Mouse (Mus musculus) hindbrain, embryonic 13.5 days (tissue): ENCODE measurements around the gene Add2. TPM values are rescaled to one million over a fixed set of nuclear protein-coding genes. Genes with fewer than 3 reads are reported as not detected.

Source experiments
- ATAC-seq: fragments of 200-750 bp; cut with Nextera tagmentation; 2 replicates; pipeline ENCODE4 v1.8.0; 2017; ENCODE audit warnings: moderate TSS enrichment; ENCODE audit not compliant: low FRiP score
- H3K27ac ChIP-seq: fragments of 300-500 bp; sonication (generic); 2 replicates; pipeline ENCODE4 v1.5.1; 2015; ENCODE audit warnings: inconsistent platforms, mild to moderate bottlenecking, moderate library complexity
- H3K27me3 ChIP-seq: fragments of 300-500 bp; sonication (generic); 2 replicates; pipeline ENCODE4 v1.6.1; 2015; ENCODE audit warnings: mild to moderate bottlenecking, inconsistent platforms
- H3K36me3 ChIP-seq: fragments of 300-500 bp; sonication (generic); 2 replicates; pipeline ENCODE4 v1.6.1; 2015; ENCODE audit warnings: mild to moderate bottlenecking, inconsistent platforms
- H3K4me1 ChIP-seq: fragments of 300-500 bp; sonication (generic); replicated peaks from 2 replicates; pipeline ENCODE4 v1.6.1; 2015; ENCODE audit warnings: inconsistent platforms
- H3K4me2 ChIP-seq: fragments of 300-500 bp; sonication (generic); 2 replicates; pipeline ENCODE4 v1.6.1; 2015; ENCODE audit warnings: inconsistent platforms, mild to moderate bottlenecking, moderate library complexity
- H3K4me3 ChIP-seq: fragments of 300-500 bp; sonication (generic); 2 replicates; pipeline ENCODE4 v1.5.1; 2015; ENCODE audit warnings: mild to moderate bottlenecking, inconsistent platforms
- H3K9ac ChIP-seq: fragments of 300-500 bp; sonication (generic); 2 replicates; pipeline ENCODE4 v1.6.1; 2015; ENCODE audit warnings: mild to moderate bottlenecking, inconsistent platforms
- H3K9me3 ChIP-seq: fragments of 300-500 bp; sonication (generic); 2 replicates; pipeline ENCODE4 v1.6.1; 2016; ENCODE audit warnings: inconsistent platforms
- WGBS: fragments of 180-500 bp; shearing (Covaris S2); methylation state at CpG from one replicate; pipeline ENCODE4 v1.1.7; 2015; 5-methylcytosine and 5-hydroxymethylcytosine counted together
- polyA plus RNA-seq: library from polyadenylated mRNA; unstranded; fragments of >200 nt; fragmentation: Nextera tagmentation; extraction: Ambion mirVana; gene quantifications from 2 replicates; pipeline ENCODE4 v1.2.1, GENCODE M21; 2015

The Add2 gene
- polyA plus RNA-seq, 1 experiment from 2014 or later = 173 TPM

DNA sequence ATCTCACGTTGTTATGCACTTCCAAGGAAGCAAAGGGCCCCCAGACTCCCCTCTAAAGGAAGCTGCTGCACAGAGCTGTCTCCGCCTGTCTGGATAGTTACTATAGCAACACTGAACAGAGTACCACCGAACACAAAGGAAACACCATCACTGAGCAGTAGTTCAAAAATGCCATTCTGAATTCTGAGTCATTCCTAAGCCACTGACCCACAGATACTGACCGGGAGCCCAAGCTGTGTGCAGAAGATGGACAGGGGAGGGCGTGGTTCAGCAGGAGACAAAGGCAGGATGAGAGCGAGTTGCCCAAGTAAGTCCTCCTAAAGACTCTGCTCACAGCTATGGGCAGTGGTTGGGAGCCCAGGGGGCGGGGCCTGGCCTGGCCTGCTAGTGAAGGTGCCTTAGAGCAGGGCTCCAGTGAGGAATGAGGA, 23.6 kb downstream of the Add2 start:
- 8% methylated on average over 7 of the region's 7 CpGs for WGBS
- H3K4me1 ChIP-seq = peaks cover 87% of the 10 kb centered on the region
- H3K9ac ChIP-seq = peak overlapping the region; percentile 36
- peak; percentile 78 for ATAC-seq
- no peaks in the 10 kb centered on the region for H3K36me3 ChIP-seq
- H3K27ac ChIP-seq = peak overlapping the region; percentile 99
- no peaks in the 10 kb centered on the region for H3K9me3 ChIP-seq
- peak overlapping the region; percentile 43 for H3K4me2 ChIP-seq
- no peaks in the 10 kb centered on the region for H3K27me3 ChIP-seq
- peak overlapping the region; percentile 11; the same call in 1 of the 2 replicates for H3K4me3 ChIP-seq

DNA sequence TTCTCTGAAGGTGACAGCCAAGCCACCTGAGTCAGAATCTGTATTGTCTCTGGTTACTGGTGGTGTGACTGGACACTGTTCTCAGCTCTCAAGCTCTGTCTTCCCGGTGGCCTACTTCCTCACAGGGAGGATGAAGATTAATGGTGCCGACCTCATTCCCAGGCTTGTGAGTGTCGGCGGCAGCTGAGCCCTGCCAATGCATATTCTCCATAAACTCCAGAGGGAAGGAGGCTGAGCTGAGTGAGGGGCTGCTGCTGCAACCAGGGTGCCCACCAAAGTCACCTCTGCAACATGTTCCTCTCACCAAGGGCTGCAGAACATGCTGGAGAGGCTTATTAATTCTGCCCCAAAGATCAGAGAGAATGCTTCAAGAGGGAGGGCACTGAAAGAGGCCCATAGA, 24.1 kb downstream of the Add2 start:
- peak overlapping the region; percentile 99 for H3K27ac ChIP-seq
- H3K4me2 ChIP-seq = peak overlapping the region; percentile 43
- WGBS = 16% methylated on average over 4 of the region's 4 CpGs
- ATAC-seq = peak; percentile 36; the same call in 1 of the 2 replicates
- H3K9ac ChIP-seq = peak overlapping the region; percentile 36
- H3K36me3 ChIP-seq = no peaks in the 10 kb centered on the region
- peaks cover 87% of the 10 kb centered on the region for H3K4me1 ChIP-seq
- H3K9me3 ChIP-seq = no peaks in the 10 kb centered on the region
- no peaks in the 10 kb centered on the region for H3K27me3 ChIP-seq
- peak overlapping the region; percentile 11; the same call in 1 of the 2 replicates for H3K4me3 ChIP-seq

DNA sequence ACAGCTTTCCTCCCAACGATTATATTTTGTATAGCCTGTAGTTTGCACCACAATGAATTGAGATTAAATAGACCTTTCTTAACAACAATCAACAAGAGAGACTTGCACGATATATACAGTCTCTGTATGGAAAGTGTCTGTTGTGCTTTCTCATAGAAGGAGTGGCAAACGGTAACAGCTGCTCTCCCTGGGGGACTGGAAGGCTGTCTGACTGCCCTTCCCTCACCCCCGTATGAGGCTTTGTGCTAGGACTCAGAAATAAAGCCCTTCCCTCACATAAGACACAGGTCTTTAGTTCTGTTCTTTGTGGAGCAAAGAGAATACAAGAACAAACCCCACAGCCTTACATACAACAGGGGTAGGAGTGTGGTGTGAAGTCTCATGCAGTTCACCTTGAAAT, 24.6 kb downstream of the Add2 start:
- peak overlapping the region; percentile 43 for H3K4me2 ChIP-seq
- H3K27me3 ChIP-seq = no peaks in the 10 kb centered on the region
- peak overlapping the region; percentile 99 for H3K27ac ChIP-seq
- no peaks in the 10 kb centered on the region for H3K9me3 ChIP-seq
- H3K9ac ChIP-seq = peak overlapping the region; percentile 36
- H3K4me1 ChIP-seq = peaks cover 87% of the 10 kb centered on the region
- no peak overlapping the region for H3K4me3 ChIP-seq
- no peak for ATAC-seq
- no peaks in the 10 kb centered on the region for H3K36me3 ChIP-seq
- 11% methylated on average over 4 of the region's 4 CpGs for WGBS

DNA sequence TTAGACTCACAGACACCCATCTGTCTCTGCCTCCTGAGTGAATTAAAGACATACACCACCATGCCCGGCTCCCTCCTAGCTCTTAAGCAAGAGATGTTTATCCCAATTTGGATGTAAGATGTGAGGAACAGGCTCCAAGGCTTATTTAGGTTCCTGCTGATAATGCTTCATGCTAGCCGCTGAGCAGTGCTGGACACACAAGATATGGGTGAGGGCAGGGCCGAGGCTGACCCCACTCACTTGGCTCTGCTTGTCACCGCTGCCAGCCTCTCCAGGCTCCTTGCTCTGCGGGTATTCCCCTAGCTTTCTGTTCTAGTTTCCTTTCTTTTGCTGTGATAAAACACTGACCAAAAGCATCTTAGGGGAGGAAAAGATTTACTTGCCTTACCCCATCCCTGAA, 25.1 kb downstream of the Add2 start:
- H3K9ac ChIP-seq = peak overlapping the region; percentile 36; the same call in 1 of the 2 replicates
- H3K4me2 ChIP-seq = peak overlapping the region; percentile 43
- no peaks in the 10 kb centered on the region for H3K27me3 ChIP-seq
- H3K9me3 ChIP-seq = no peaks in the 10 kb centered on the region
- peak overlapping the region; percentile 99 for H3K27ac ChIP-seq
- ATAC-seq = no peak
- H3K36me3 ChIP-seq = no peaks in the 10 kb centered on the region
- WGBS = 62% methylated on average over 5 of the region's 5 CpGs
- no peak overlapping the region for H3K4me3 ChIP-seq
- H3K4me1 ChIP-seq = peaks cover 88% of the 10 kb centered on the region

DNA sequence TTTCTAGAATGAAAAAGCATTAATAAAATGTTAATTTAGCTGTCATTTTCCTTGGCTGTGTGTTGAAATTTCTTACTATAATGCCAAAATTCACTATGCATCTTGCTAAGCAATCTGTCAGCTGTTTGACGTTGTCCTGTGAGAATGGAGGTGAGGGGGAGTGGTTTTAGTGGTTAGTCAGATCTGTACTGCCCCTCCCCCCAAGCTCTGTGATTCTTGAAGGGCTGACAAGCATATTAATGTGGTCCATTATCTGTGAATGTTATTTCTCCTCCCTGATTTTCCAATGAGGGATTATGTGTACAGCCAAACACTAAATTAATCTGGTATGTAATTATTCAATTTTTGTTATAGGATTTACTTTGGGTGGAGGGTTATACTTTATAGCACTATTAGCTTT, 30.0 kb downstream of the Add2 start:
- H3K4me2 ChIP-seq = 0 out of 2 replicates have a peak overlapping the region, but pooled peaks have one; percentile 44
- H3K4me1 ChIP-seq = peaks cover 92% of the 10 kb centered on the region
- peak overlapping the region; percentile 93 for H3K27ac ChIP-seq
- no peaks in the 10 kb centered on the region for H3K36me3 ChIP-seq
- no peaks in the 10 kb centered on the region for H3K27me3 ChIP-seq
- ATAC-seq = no peak
- 2% methylated on average over 1 of the region's 1 CpGs for WGBS
- no peak overlapping the region for H3K9ac ChIP-seq
- H3K4me3 ChIP-seq = no peak overlapping the region
- no peaks in the 10 kb centered on the region for H3K9me3 ChIP-seq

DNA sequence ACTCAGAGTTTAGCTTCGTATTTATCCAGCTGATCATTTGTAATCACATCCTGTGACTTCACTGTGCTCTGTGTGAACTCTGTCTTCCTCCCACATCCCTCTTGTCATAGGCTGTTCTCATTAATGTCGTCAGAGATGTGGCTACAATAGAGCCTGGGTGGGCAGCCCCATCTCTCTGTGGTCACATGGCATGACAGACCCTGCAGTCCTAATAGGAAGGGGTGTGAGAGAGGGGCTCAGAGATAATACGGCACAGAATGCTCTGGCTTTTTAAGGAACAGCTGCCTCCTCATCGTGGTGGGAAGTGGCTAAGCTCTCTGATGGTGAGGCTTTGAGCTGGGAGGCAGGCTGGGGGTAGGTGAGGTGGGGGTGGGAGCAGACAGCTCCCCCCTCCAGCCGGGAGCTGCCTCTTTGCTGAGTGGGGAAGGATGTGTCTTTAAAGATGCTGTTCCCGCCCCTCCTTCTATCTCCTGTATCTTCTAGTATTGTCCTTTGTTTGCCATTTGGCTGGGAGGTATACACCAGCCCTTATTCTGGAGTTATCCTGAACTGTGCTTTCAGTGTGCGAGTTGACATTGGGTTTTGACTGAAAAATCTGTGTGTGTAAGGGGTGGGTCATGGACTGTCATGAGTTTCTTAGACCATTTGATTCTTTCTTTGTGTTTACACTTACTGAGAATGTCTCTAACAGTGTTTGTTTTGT, 30.8 kb downstream of the Add2 start:
- H3K36me3 ChIP-seq = no peaks in the 10 kb centered on the region
- 21% methylated on average over 7 of the region's 7 CpGs for WGBS
- H3K9ac ChIP-seq = peak overlapping the region; percentile 69
- H3K9me3 ChIP-seq = no peaks in the 10 kb centered on the region
- peak overlapping the region; percentile 16 for H3K4me3 ChIP-seq
- H3K27me3 ChIP-seq = no peaks in the 10 kb centered on the region
- H3K4me1 ChIP-seq = peaks cover 92% of the 10 kb centered on the region
- peak overlapping the region; percentile 93 for H3K27ac ChIP-seq
- peak overlapping the region; percentile 44 for H3K4me2 ChIP-seq
- peak; percentile 79 for ATAC-seq

DNA sequence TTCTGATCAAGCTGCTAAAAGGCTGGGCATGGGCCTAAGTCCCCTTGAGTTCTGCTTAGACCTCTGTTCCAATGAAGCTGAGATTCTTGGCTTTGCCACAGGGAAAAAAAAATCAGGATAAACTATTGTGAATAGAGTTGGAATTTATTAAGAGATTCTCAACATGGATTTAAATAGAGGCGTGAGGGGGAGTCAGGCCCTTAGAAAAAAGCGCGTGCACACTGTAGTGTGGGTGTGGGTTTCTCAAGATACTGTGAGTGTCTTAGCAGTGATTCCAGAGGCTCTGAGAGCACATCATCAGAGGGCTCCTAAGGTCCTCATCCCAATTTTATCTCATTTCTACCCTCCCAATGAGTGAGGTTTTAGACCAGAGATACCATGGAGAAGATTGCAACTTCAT, 31.7 kb downstream of the Add2 start:
- Histone ChIP-seq H3K4me3 (no peak overlapping the region), H3K4me2 (peak overlapping the region; percentile 44), H3K9me3 (no peaks in the 10 kb centered on the region), H3K36me3 (no peaks in the 10 kb centered on the region), H3K27ac (peak overlapping the region; percentile 93), H3K27me3 (no peaks in the 10 kb centered on the region), H3K4me1 (peaks cover 92% of the 10 kb centered on the region), H3K9ac (no peak overlapping the region)
- ATAC-seq = no peak
- WGBS = 99% methylated on average over 3 of the region's 3 CpGs

DNA sequence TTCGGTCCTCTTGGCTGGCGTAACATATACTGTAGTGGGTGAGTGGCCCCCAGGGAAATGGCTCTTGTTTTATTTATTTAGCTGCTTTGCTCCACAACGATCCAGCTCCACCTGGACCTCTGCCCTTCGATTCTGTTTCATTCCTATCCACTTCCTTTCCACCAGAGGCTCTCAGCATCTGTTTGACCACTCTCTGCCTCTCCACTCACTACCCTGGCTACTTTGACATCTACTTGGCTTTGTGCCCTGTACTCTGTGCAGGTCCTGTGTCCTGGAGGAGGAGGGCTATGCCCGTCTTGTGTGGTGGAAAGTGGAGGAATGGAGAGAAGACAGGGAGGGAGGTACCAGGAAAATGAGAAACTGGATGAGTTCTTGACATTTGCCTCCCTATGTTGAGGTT, 33.7 kb downstream of the Add2 start:
- 38% methylated on average over 5 of the region's 5 CpGs for WGBS
- peak overlapping the region; percentile 93 for H3K27ac ChIP-seq
- peaks cover 100% of the 10 kb centered on the region for H3K4me1 ChIP-seq
- H3K27me3 ChIP-seq = no peaks in the 10 kb centered on the region
- H3K9me3 ChIP-seq = no peaks in the 10 kb centered on the region
- H3K4me3 ChIP-seq = no peak overlapping the region
- peak overlapping the region; percentile 20; the same call in 1 of the 2 replicates for H3K4me2 ChIP-seq
- no peaks in the 10 kb centered on the region for H3K36me3 ChIP-seq
- H3K9ac ChIP-seq = peak overlapping the region; percentile 43; the same call in 1 of the 2 replicates
- no peak for ATAC-seq

DNA sequence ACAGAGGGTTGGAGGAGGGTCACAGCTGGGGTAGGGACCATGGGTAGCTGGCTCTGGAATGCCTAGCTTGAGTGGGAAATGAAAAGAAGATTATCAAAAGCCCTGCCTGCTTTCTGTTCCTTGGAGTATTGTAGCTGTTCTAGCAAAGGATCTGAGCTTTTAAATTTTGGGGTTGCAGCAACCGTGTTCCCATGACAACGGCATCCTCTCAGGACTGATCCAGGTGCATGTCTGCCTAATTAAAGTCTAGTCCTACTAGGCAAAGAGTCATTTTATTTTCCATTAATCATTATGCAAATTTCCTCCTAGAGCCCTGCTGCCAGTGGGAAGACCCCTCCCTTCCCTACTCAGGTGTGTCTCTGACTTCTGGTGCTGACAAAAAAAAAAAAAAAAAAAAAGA, 34.2 kb downstream of the Add2 start:
- Histone ChIP-seq H3K27ac (peak overlapping the region; percentile 93), H3K4me2 (peak overlapping the region; percentile 20; the same call in 1 of the 2 replicates), H3K36me3 (no peaks in the 10 kb centered on the region), H3K9ac (peak overlapping the region; percentile 43; the same call in 1 of the 2 replicates), H3K9me3 (no peaks in the 10 kb centered on the region), H3K27me3 (no peaks in the 10 kb centered on the region), H3K4me3 (no peak overlapping the region), H3K4me1 (peaks cover 100% of the 10 kb centered on the region)
- WGBS = 66% methylated on average over 2 of the region's 2 CpGs
- ATAC-seq = no peak

DNA sequence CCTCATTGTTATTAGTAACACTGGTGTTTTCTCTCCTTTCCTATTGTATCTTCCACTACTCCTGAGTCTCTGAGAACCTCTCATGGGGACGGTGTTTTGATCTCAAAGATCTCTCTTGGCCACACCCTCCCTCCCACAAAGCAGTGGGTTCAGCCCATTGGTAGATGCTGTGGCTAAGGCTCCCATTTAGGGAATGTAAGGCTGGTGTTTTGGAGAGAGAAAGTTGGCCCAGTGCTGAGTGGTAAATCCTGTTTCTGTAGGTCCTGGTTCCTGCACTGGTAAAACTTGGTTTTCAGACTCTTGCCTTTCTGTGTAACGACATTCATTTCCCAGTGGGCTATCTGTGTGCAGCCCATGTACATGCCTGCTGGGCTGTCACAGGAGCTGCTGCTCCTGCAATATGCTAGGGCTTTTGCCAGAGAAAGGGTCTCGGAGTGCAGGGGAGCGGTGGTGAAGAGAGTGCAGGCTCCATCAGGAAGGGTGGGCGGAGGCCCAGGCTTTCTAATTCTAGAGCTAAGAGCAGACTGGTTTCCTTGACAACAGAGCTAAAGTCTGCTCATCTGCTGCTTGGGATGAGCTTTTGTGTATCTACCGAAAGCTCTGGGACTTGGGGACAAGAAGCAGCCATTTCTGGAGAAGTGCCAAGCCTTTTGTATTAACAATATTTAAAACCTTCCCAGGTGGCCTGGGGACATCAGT, 36.0 kb downstream of the Add2 start:
- Histone ChIP-seq H3K27ac (peak overlapping the region; percentile 93), H3K36me3 (no peaks in the 10 kb centered on the region), H3K9me3 (no peaks in the 10 kb centered on the region), H3K9ac (0 out of 2 replicates have a peak overlapping the region, but pooled peaks have one; percentile 2), H3K4me3 (no peak overlapping the region), H3K27me3 (no peaks in the 10 kb centered on the region), H3K4me1 (peaks cover 96% of the 10 kb centered on the region), H3K4me2 (peak overlapping the region; percentile 8; the same call in 1 of the 2 replicates)
- peak; percentile 67 for ATAC-seq
- WGBS = 14% methylated on average over 6 of the region's 6 CpGs

DNA sequence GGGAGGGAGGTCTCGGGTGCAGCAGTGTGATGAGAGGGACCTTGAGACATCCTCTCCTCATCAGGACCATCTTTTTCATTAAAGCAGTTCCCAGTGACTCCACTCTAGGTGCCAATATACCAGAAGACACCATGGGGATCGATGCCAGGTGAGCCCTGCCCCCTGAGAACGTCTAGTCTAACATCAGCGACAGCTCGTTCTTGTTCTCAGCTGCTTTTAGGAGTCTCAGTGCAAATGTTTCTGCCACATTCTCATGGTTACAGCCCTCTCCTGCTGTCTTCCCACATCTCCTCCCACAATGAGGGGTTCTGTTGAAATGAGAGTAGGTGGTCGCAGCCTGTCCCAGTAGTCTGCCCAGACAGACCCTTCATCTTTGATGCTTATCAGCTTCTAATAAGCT, 38.2 kb downstream of the Add2 start:
- no peaks in the 10 kb centered on the region for H3K27me3 ChIP-seq
- no peaks in the 10 kb centered on the region for H3K36me3 ChIP-seq
- ATAC-seq = no peak
- H3K9me3 ChIP-seq = no peaks in the 10 kb centered on the region
- peak overlapping the region; percentile 56 for H3K27ac ChIP-seq
- no peak overlapping the region for H3K4me3 ChIP-seq
- no peak overlapping the region for H3K4me2 ChIP-seq
- 82% methylated on average over 6 of the region's 6 CpGs for WGBS
- H3K4me1 ChIP-seq = peaks cover 96% of the 10 kb centered on the region
- H3K9ac ChIP-seq = no peak overlapping the region

DNA sequence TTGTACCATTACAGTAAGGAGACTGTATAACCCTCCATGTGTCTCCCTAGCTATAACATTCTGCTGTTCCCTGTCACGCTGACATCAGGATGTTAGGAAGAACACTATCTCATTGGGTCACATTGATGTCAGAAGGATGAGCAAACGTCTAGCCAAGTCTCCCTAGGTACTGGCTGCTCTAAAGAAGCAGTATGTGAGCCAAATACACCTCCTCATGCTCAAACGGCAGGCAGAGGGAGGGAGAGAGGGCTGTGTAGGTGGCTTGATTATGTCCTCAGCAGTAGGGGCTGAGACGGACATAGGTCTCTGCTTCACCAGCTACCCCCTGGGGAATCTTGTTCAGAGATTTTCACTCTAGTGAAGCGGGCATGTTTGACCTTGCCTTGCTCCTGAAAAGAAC, 38.7 kb downstream of the Add2 start:
- no peak overlapping the region for H3K9ac ChIP-seq
- no peak for ATAC-seq
- WGBS = 57% methylated on average over 5 of the region's 5 CpGs
- no peak overlapping the region for H3K4me3 ChIP-seq
- H3K9me3 ChIP-seq = no peaks in the 10 kb centered on the region
- H3K36me3 ChIP-seq = no peaks in the 10 kb centered on the region
- H3K27ac ChIP-seq = peak overlapping the region; percentile 56
- no peaks in the 10 kb centered on the region for H3K27me3 ChIP-seq
- no peak overlapping the region for H3K4me2 ChIP-seq
- H3K4me1 ChIP-seq = peaks cover 96% of the 10 kb centered on the region
